Mouse (Mus musculus) lung, embryonic 15.5 days (tissue): Measurements from ENCODE around the gene Josd2. TPM values are rescaled to one million over a fixed set of nuclear protein-coding genes. Genes with fewer than 3 reads are reported as not detected.

ENCODE experiments used
- ATAC-seq: fragments of 200-750 bp; cut with Nextera tagmentation; 2 replicates; pipeline ENCODE4 v1.8.0; 2017; ENCODE audit warnings: moderate number of reproducible peaks, borderline replicate concordance; ENCODE audit not compliant: low FRiP score, low TSS enrichment; ENCODE audit errors: extremely low read depth
- H3K27ac ChIP-seq: fragments of 300-500 bp; sonication (generic); 2 replicates; pipeline ENCODE4 v1.5.1; 2015; ENCODE audit warnings: moderate library complexity, mild to moderate bottlenecking, inconsistent platforms
- H3K27me3 ChIP-seq: fragments of 300-500 bp; sonication (generic); 2 replicates; pipeline ENCODE4 v1.6.1; 2015; ENCODE audit warnings: inconsistent platforms
- H3K36me3 ChIP-seq: fragments of 300-500 bp; sonication (generic); 2 replicates; pipeline ENCODE4 v1.6.1; 2015; ENCODE audit warnings: inconsistent platforms
- H3K4me1 ChIP-seq: fragments of 300-500 bp; sonication (generic); 2 replicates; pipeline ENCODE4 v1.6.1; 2015; ENCODE audit warnings: inconsistent platforms
- H3K4me2 ChIP-seq: fragments of 300-500 bp; sonication (generic); 2 replicates; pipeline ENCODE4 v1.6.1; 2015; ENCODE audit warnings: inconsistent platforms, mild to moderate bottlenecking, moderate library complexity
- H3K4me3 ChIP-seq: fragments of 300-500 bp; sonication (generic); 2 replicates; pipeline ENCODE4 v1.5.1; 2015; ENCODE audit warnings: mild to moderate bottlenecking, inconsistent platforms
- H3K9ac ChIP-seq: fragments of 300-500 bp; sonication (generic); 2 replicates; pipeline ENCODE4 v1.6.1; 2015; ENCODE audit warnings: inconsistent platforms
- H3K9me3 ChIP-seq: fragments of 300-500 bp; sonication (generic); 2 replicates; pipeline ENCODE4 v1.6.1; 2016; ENCODE audit warnings: inconsistent platforms
- WGBS: fragments of 180-500 bp; shearing (Covaris S2); methylation state at CpG from one replicate; pipeline ENCODE4 v1.1.7; 2015; 5-methylcytosine and 5-hydroxymethylcytosine counted together
- polyA plus RNA-seq: library from polyadenylated mRNA; unstranded; fragments of >200 nt; fragmentation: Nextera tagmentation; extraction: Ambion mirVana; gene quantifications from 2 replicates; pipeline ENCODE4 v1.2.1, GENCODE M21; 2015

Gene Josd2
- polyA plus RNA-seq, 1 experiment from 2014 or later, result 111 TPM

GRCm38 (mm10) chr7:44495086-44495485, 27.3 kb downstream of the Josd2 start:
- H3K4me1 ChIP-seq, result peaks cover 22% of the 10 kb centered on the region
- peaks cover 23% of the 10 kb centered on the region for H3K36me3 ChIP-seq
- peak overlapping the region; percentile 82 for H3K4me2 ChIP-seq
- H3K4me3 ChIP-seq, result peak overlapping the region; percentile 71; the same call in 1 of the 2 replicates
- no peaks in the 10 kb centered on the region for H3K27me3 ChIP-seq
- H3K9ac ChIP-seq, result no peak overlapping the region
- no peaks in the 10 kb centered on the region for H3K9me3 ChIP-seq
- no peak for ATAC-seq
- 70% methylated on average over 7 of the region's 7 CpGs for WGBS
- H3K27ac ChIP-seq, result no peak overlapping the region

DNA sequence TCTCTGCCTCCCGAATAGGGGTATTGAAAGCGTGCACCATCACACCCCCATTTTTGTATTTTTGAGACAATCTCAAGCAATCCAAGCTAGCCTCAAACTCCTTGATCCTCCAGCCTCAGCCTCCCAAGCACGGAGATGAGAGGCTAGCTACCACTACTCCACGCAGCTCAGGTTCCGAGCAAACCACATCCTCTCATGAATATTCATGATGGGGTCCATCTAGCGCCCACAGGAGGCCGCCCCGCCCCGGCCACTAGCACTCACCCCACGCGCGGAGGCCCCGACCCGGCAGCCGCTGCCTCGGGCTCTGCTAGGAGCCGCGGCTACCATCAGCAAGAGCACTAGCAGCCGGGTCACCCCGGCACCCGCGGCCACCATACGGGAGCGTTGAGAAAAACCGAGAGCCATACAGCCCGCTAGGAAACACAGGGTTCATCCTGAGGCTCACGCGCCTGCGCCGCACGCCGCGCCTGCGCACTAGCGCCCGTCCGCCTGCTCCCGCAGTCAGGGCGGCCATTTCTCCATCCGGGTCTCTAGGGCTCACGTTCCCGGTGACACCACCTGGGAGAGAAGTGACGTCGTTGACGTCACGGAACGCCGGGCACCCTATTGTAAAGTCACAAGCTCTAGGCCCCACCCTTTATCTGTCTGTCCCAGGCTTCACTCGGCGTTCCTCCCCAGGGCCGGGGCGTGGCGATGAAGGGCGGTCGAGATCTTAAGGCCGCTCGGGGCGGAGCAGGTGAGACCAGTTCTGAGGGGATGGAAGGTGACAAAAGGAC, 28.4 kb downstream of the Josd2 start, which contains the start of the genes Emc10 and Fam71e1:
Gene Emc10, minus strand, starts transcription at position 538 of the 779 bp plus-strand sequence.
Gene Fam71e1, plus strand, starts transcription at position 590 of the 779 bp plus-strand sequence.
- Histone ChIP-seq H3K4me2 (peak within 1 kb of the TSS; percentile 82), H3K9ac (peak within 1 kb of the TSS; percentile 82), H3K36me3 (peaks cover 14% of the 10 kb centered on the region), H3K4me3 (peak within 1 kb of the TSS; percentile 71), H3K27ac (peak within 1 kb of the TSS; percentile 92), H3K27me3 (0 out of 2 replicates have a peak, but pooled peaks cover 7% of the 10 kb centered on the region), H3K9me3 (no peaks in the 10 kb centered on the region), H3K4me1 (peaks cover 22% of the 10 kb centered on the region)
- peak; percentile 95 for ATAC-seq
- under 1% methylated on average over 58 of the region's 58 CpGs for WGBS

- peak overlapping the region; percentile 48 for H3K9ac ChIP-seq
- H3K27ac ChIP-seq, result peak overlapping the region; percentile 92
- H3K27me3 ChIP-seq, result 0 out of 2 replicates have a peak, but pooled peaks cover 7% of the 10 kb centered on the region
- peak overlapping the region; percentile 71 for H3K4me3 ChIP-seq
- ATAC-seq, result peak; percentile 36; the same call in 1 of the 2 replicates
- H3K4me2 ChIP-seq, result peak overlapping the region; percentile 82
- WGBS, result under 1% methylated on average over 23 of the region's 26 CpGs
- H3K9me3 ChIP-seq, result no peaks in the 10 kb centered on the region
- peaks cover 22% of the 10 kb centered on the region for H3K4me1 ChIP-seq
- peaks cover 8% of the 10 kb centered on the region for H3K36me3 ChIP-seq
Observed at GRCm38 (mm10) chr7:44496771-44497109, 29.0 kb downstream of the Josd2 start.

DNA sequence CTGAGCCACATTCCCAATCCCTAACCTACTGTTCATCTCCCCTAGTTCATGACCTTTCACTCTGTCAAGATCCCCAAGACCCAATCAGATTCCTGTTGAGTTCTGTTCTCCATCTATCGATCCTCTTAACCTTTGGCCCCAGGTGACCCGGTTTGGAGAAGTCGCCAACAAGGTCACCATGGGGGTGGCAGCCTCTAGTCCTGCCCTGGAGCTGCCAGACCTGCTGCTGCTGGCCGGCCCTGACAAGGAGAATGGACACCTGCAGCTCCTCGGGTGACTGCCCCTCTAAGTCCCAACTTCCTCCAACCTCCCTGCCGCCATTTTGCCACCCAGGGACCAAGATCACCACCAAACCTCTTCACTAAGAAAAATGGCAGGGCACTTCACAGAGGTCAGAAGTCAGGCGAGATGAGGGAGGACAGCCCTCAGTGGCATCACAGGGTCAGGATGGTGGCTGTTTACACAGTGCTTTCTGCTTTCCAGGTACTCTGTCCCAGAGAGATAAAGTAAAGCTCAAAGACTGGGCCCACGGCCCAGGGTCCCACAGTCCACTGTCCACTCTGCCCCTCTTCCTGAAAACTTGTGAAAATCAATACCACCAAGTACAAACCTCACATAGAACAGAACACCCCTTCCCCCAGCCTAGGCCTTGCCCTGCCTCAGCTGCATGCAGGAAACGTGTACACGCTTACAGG, 29.7 kb downstream of the Josd2 start:
- Histone ChIP-seq H3K36me3 (peaks cover under 1% of the 10 kb centered on the region; the same call in 1 of the 2 replicates), H3K9ac (no peak overlapping the region), H3K4me2 (peak overlapping the region; percentile 82), H3K9me3 (no peaks in the 10 kb centered on the region), H3K4me3 (peak overlapping the region; percentile 71), H3K4me1 (peaks cover 22% of the 10 kb centered on the region), H3K27ac (no peak overlapping the region), H3K27me3 (0 out of 2 replicates have a peak, but pooled peaks cover 7% of the 10 kb centered on the region)
- 68% methylated on average over 10 of the region's 10 CpGs for WGBS
- ATAC-seq, result no peak

DNA sequence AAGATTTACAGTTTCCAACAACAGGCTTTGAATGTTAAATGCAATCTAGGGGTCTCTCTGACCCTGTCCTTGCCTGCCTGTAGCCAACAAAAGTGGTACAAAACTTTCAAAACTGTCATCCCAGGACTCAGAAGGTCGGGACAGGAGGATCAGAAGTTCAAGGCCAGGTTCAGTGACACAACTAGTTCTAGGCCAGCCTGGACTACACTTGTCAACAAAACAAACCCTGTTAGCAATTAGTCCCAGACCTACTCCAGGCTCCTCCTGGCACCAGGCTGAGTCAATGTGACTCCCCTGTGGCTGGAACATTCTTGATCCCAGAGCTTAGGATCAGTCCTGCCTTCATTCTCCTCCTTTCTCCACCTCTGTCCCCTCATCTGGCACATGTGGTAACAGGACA, 31.1 kb downstream of the Josd2 start:
- Histone ChIP-seq H3K4me3 (no peak overlapping the region), H3K4me1 (peaks cover 22% of the 10 kb centered on the region), H3K36me3 (no peaks in the 10 kb centered on the region), H3K9me3 (no peaks in the 10 kb centered on the region), H3K4me2 (no peak overlapping the region), H3K27ac (no peak overlapping the region), H3K27me3 (0 out of 2 replicates have a peak, but pooled peaks cover 7% of the 10 kb centered on the region), H3K9ac (no peak overlapping the region)
- no peak for ATAC-seq
- 74% methylated on average over 1 of the region's 1 CpGs for WGBS

GRCm38 (mm10) chr7:44500046-44500445, 32.3 kb downstream of the Josd2 start:
- Histone ChIP-seq H3K9me3 (no peaks in the 10 kb centered on the region), H3K4me1 (peaks cover 16% of the 10 kb centered on the region), H3K27me3 (0 out of 2 replicates have a peak, but pooled peaks cover 7% of the 10 kb centered on the region), H3K9ac (no peak overlapping the region), H3K27ac (no peak overlapping the region), H3K4me3 (no peak overlapping the region), H3K4me2 (no peak overlapping the region), H3K36me3 (no peaks in the 10 kb centered on the region)
- ATAC-seq, result no peak
- 50% methylated on average over 16 of the region's 20 CpGs for WGBS

GRCm38 (mm10) chr7:44501563-44502115, 33.9 kb downstream of the Josd2 start:
- Histone ChIP-seq H3K4me2 (no peak overlapping the region), H3K27me3 (0 out of 2 replicates have a peak, but pooled peaks cover 7% of the 10 kb centered on the region), H3K9ac (no peak overlapping the region), H3K4me3 (no peak overlapping the region), H3K4me1 (peaks cover 8% of the 10 kb centered on the region; the same call in 1 of the 2 replicates), H3K9me3 (no peaks in the 10 kb centered on the region), H3K27ac (no peak overlapping the region), H3K36me3 (no peaks in the 10 kb centered on the region)
- peak; percentile 33; the same call in 1 of the 2 replicates for ATAC-seq
- 30% methylated on average over 5 of the region's 5 CpGs for WGBS

DNA sequence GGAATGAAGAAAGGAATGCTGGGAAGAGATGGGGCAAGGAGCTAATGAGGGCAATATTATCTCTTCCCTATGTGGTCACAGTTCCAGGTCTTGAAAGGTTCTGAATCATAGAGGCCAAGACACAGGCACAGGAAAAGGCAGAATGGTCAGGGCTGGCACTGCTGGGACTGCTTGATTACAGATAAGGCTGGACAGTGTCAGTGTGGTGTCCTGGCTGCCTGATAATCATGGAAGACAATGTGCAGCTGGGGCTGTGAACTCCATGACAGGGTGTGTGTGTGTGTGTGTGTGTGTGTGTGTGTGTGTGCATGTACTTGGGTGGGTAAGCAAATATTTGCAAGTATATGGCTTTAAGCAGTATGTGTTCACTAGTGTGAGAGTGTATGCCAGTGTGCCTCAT, 39.7 kb downstream of the Josd2 start:
- Histone ChIP-seq H3K36me3 (no peaks in the 10 kb centered on the region), H3K4me1 (no peaks in the 10 kb centered on the region), H3K27me3 (peaks cover 10% of the 10 kb centered on the region), H3K9ac (no peak overlapping the region), H3K9me3 (no peaks in the 10 kb centered on the region), H3K4me2 (no peak overlapping the region), H3K4me3 (no peak overlapping the region), H3K27ac (no peak overlapping the region)
- ATAC-seq, result no peak

- Histone ChIP-seq H3K4me2 (no peak overlapping the region), H3K27me3 (peaks cover 39% of the 10 kb centered on the region), H3K4me1 (peaks cover 9% of the 10 kb centered on the region), H3K36me3 (no peaks in the 10 kb centered on the region), H3K4me3 (no peak overlapping the region), H3K9me3 (no peaks in the 10 kb centered on the region), H3K9ac (no peak overlapping the region), H3K27ac (no peak overlapping the region)
- no peak for ATAC-seq
- 60% methylated on average over 9 of the region's 9 CpGs for WGBS
Observed at GRCm38 (mm10) chr7:44519240-44519913, 51.6 kb downstream of the Josd2 start.

GRCm38 (mm10) chr7:44520990-44521389, 53.2 kb downstream of the Josd2 start:
- H3K27ac ChIP-seq, result no peak overlapping the region
- ATAC-seq, result no peak
- no peaks in the 10 kb centered on the region for H3K36me3 ChIP-seq
- H3K4me2 ChIP-seq, result no peak overlapping the region
- H3K4me1 ChIP-seq, result peaks cover 22% of the 10 kb centered on the region
- 59% methylated on average over 3 of the region's 3 CpGs for WGBS
- H3K9me3 ChIP-seq, result no peaks in the 10 kb centered on the region
- H3K27me3 ChIP-seq, result peaks cover 40% of the 10 kb centered on the region
- H3K4me3 ChIP-seq, result no peak overlapping the region
- H3K9ac ChIP-seq, result no peak overlapping the region
